9 mouse cellular contexts compared by ENCODE assay signal in genomic region chr15:3954971-3955370, GRCm38 (mm10). TPM values are rescaled to one million over a fixed set of nuclear protein-coding genes. Genes with fewer than 3 reads are reported as not detected.
DNase-seq lines count a peak whose midpoint lies in the region; TF ChIP-seq lines count a peak whose summit lies in the region.
"Had no signal": no experiment of that assay in that cellular context is flagged by ENCODE, and none has a peak within 500 bp of the region (broad histone marks: within the 10 kb centered on the region; RNA-seq: fewer than 3 reads in every experiment).

No protein-coding gene starts in this region.

- TF ChIP-seq POLR2A in brain, embryonic 14.5 days (IDR thresholded peaks at IDR 0.05; ENCODE audit: borderline replicate concordance, extremely low read depth, insufficient read depth, insufficient read length, poor library complexity, severe bottlenecking) = no peak

- intact Hi-C loops in heart, postnatal 10 days (cut with DNase I) = no loop called here

- no peak for TF ChIP-seq CTCF in brain, embryonic 14.5 days (IDR thresholded peaks at IDR 0.05; ENCODE audit: borderline replicate concordance, extremely low read depth, insufficient read depth, insufficient read length)

- DNase-seq in layer of hippocampus, adult 9-11 months = peak; percentile 25
- DNase-seq in layer of hippocampus, postnatal 14 days (ENCODE audit: low spot score in 2 of 2) = no peak
- DNase-seq in 416B (ENCODE audit: low read depth) (peak; percentile 15), adipocyte (ENCODE audit: low spot score) (peak; percentile 89)
- peak; percentile 30 for DNase-seq in brain, embryonic 14.5 days (ENCODE audit: low read depth)
- no peak for DNase-seq in heart, postnatal 10 days
- DNase-seq in urinary bladder, postnatal 10 days (ENCODE audit: low spot score) = no peak
- DNase-seq: cerebellum, postnatal 25 days; thymus, postnatal 14 days had no signal

RNA-seq across cellular contexts. Expression of gene Fbxo4, which starts 24.4 kb away (rescaled TPM):
- 1 to 10 TPM; 8.0 to 8.2 TPM for total RNA-seq in layer of hippocampus, postnatal 14 days (2021)
- 8.0 and 8.3 TPM in 2 replicates for polyA plus RNA-seq in brain, embryonic 14.5 days (2012; rRNA removed)
- 10 to 100 TPM; 10.4 to 13.3 TPM for total RNA-seq in heart, postnatal 10 days (2021)

RNA-seq across cellular contexts. Expression of gene AW549877, which starts 40.6 kb away (rescaled TPM):
- 10 to 100 TPM; 41.8 to 43.6 TPM for total RNA-seq in layer of hippocampus, postnatal 14 days (2021)
- 55.6 and 65.4 TPM in 2 replicates for polyA plus RNA-seq in brain, embryonic 14.5 days (2012; rRNA removed)
- 10 to 100 TPM; 24.7 to 25.4 TPM for total RNA-seq in heart, postnatal 10 days (2021)

Comparison
In these comparisons a context has a peak if more than half of its experiments do, and no peak if none do; other contexts are left out.
1. DNase-seq: peak in layer of hippocampus, adult 9-11 months (single experiment), 416B (single experiment), adipocyte (single experiment) and brain, embryonic 14.5 days (single experiment); none in layer of hippocampus, postnatal 14 days (0 of 2), heart, postnatal 10 days (0 of 2) and urinary bladder, postnatal 10 days (single experiment).